Mouse (Mus musculus) neural tube, embryonic 14.5 days (tissue): Measurements from ENCODE around the gene Snrpa1. TPM values are rescaled to one million over a fixed set of nuclear protein-coding genes. Genes with fewer than 3 reads are reported as not detected.

Source experiments
- ATAC-seq: fragments of 200-750 bp; cut with Nextera tagmentation; 2 replicates; pipeline ENCODE4 v1.8.0; 2017; ENCODE audit warnings: low read depth, mild to moderate bottlenecking, moderate TSS enrichment, moderate library complexity
- H3K27ac ChIP-seq: fragments of 300-500 bp; sonication (generic); 2 replicates; pipeline ENCODE4 v1.5.1; 2014; ENCODE audit warnings: low read depth, mild to moderate bottlenecking, control low read depth, low read length, moderate library complexity, mixed read lengths
- H3K27me3 ChIP-seq: fragments of 300-500 bp; sonication (generic); 2 replicates; pipeline ENCODE4 v1.6.1; 2014; ENCODE audit warnings: low read length; ENCODE audit not compliant: control insufficient read depth, insufficient read depth
- H3K36me3 ChIP-seq: fragments of 300-500 bp; sonication (generic); 2 replicates; pipeline ENCODE4 v1.6.1; 2014; ENCODE audit warnings: low read length, mixed read lengths; ENCODE audit not compliant: control insufficient read depth, insufficient read depth
- H3K4me1 ChIP-seq: fragments of 300-500 bp; sonication (generic); 2 replicates; pipeline ENCODE4 v1.6.1; 2014; ENCODE audit warnings: low read length; ENCODE audit not compliant: control insufficient read depth, insufficient read depth
- H3K4me2 ChIP-seq: fragments of 300-500 bp; sonication (generic); 2 replicates; pipeline ENCODE4 v1.6.1; 2014; ENCODE audit warnings: mild to moderate bottlenecking, low read depth, low read length, control low read depth
- H3K4me3 ChIP-seq: fragments of 300-500 bp; sonication (generic); 2 replicates; pipeline ENCODE4 v1.5.1; 2014; ENCODE audit warnings: low read depth, low read length, control low read depth, mixed read lengths
- H3K9ac ChIP-seq: fragments of 300-500 bp; sonication (generic); replicated peaks from 2 replicates; pipeline ENCODE4 v1.6.1; 2014; ENCODE audit warnings: low read depth, mild to moderate bottlenecking, control low read depth, low read length, mixed read lengths
- H3K9me3 ChIP-seq: fragments of 300-500 bp; sonication (generic); 2 replicates; pipeline ENCODE4 v1.6.1; 2016; ENCODE audit warnings: low read length; ENCODE audit not compliant: control insufficient read depth
- WGBS: fragments of 180-500 bp; shearing (Covaris S2); extraction: QIAGEN DNeasy Blood & Tissue Kit; methylation state at CpG from one replicate; pipeline ENCODE4 v1.1.7; 2014; 5-methylcytosine and 5-hydroxymethylcytosine counted together
- polyA plus RNA-seq: library from polyadenylated mRNA; unstranded; fragments of >200 nt; fragmentation: Nextera tagmentation; extraction: Ambion mirVana; gene quantifications from 2 replicates; pipeline ENCODE4 v1.2.1, GENCODE M21; 2014

Snrpa1 gene
- polyA plus RNA-seq, 1 experiment from 2014 or later: 114 TPM

GRCm38 (mm10) chr7:66115821-66116343 lies 57.1 kb downstream of the Snrpa1 start:
- Histone ChIP-seq H3K27ac (no peak overlapping the region), H3K9ac (no peak overlapping the region), H3K4me3 (no peak overlapping the region), H3K4me1 (peaks cover 25% of the 10 kb centered on the region), H3K36me3 (no peaks in the 10 kb centered on the region), H3K9me3 (no peaks in the 10 kb centered on the region), H3K4me2 (no peak overlapping the region), H3K27me3 (no peaks in the 10 kb centered on the region)
- ATAC-seq: no peak
- 85% methylated on average over 11 of the region's 11 CpGs for WGBS

- H3K9ac ChIP-seq: no peak overlapping the region
- WGBS: 86% methylated on average over 8 of the region's 8 CpGs
- H3K27me3 ChIP-seq: no peaks in the 10 kb centered on the region
- no peak for ATAC-seq
- no peak overlapping the region for H3K4me2 ChIP-seq
- no peaks in the 10 kb centered on the region for H3K9me3 ChIP-seq
- H3K4me1 ChIP-seq: peaks cover 20% of the 10 kb centered on the region; the same call in 1 of the 2 replicates
- H3K4me3 ChIP-seq: no peak overlapping the region
- H3K36me3 ChIP-seq: no peaks in the 10 kb centered on the region
- no peak overlapping the region for H3K27ac ChIP-seq
Measured at GRCm38 (mm10) chr7:66116906-66117482, 58.2 kb downstream of the Snrpa1 start.

GRCm38 (mm10) chr7:66118046-66118445 lies 59.2 kb downstream of the Snrpa1 start:
- Histone ChIP-seq H3K9ac (no peak overlapping the region), H3K27ac (no peak overlapping the region), H3K36me3 (no peaks in the 10 kb centered on the region), H3K4me1 (peaks cover 15% of the 10 kb centered on the region; the same call in 1 of the 2 replicates), H3K4me2 (no peak overlapping the region), H3K9me3 (no peaks in the 10 kb centered on the region), H3K4me3 (no peak overlapping the region), H3K27me3 (no peaks in the 10 kb centered on the region)
- ATAC-seq: no peak
- WGBS: 86% methylated on average over 3 of the region's 3 CpGs

GRCm38 (mm10) chr7:66118796-66119195 lies 60.0 kb downstream of the Snrpa1 start:
- WGBS: 72% methylated on average over 7 of the region's 7 CpGs
- Histone ChIP-seq H3K4me3 (no peak overlapping the region), H3K4me2 (no peak overlapping the region), H3K27ac (no peak overlapping the region), H3K9ac (no peak overlapping the region), H3K9me3 (no peaks in the 10 kb centered on the region), H3K27me3 (no peaks in the 10 kb centered on the region), H3K4me1 (peaks cover 13% of the 10 kb centered on the region; the same call in 1 of the 2 replicates), H3K36me3 (no peaks in the 10 kb centered on the region)
- no peak for ATAC-seq

- H3K36me3 ChIP-seq: peaks cover under 1% of the 10 kb centered on the region; the same call in 1 of the 2 replicates
- no peaks in the 10 kb centered on the region for H3K9me3 ChIP-seq
- no peak overlapping the region for H3K27ac ChIP-seq
- H3K9ac ChIP-seq: no peak overlapping the region
- H3K4me1 ChIP-seq: peaks cover 13% of the 10 kb centered on the region; the same call in 1 of the 2 replicates
- no peak overlapping the region for H3K4me3 ChIP-seq
- no peaks in the 10 kb centered on the region for H3K27me3 ChIP-seq
- no peak overlapping the region for H3K4me2 ChIP-seq
- ATAC-seq: no peak
- 53% methylated on average over 1 of the region's 1 CpGs for WGBS
Measured at GRCm38 (mm10) chr7:66120139-66120538, 61.3 kb downstream of the Snrpa1 start.

GRCm38 (mm10) chr7:66120702-66121396 lies 62.0 kb downstream of the Snrpa1 start:
- no peak overlapping the region for H3K4me2 ChIP-seq
- ATAC-seq: no peak
- H3K9ac ChIP-seq: no peak overlapping the region
- WGBS: 55% methylated on average over 7 of the region's 7 CpGs
- no peaks in the 10 kb centered on the region for H3K9me3 ChIP-seq
- no peak overlapping the region for H3K4me3 ChIP-seq
- H3K36me3 ChIP-seq: peaks cover 4% of the 10 kb centered on the region; the same call in 1 of the 2 replicates
- no peak overlapping the region; the same call in 1 of the 2 replicates for H3K27ac ChIP-seq
- H3K4me1 ChIP-seq: peaks cover 13% of the 10 kb centered on the region; the same call in 1 of the 2 replicates
- H3K27me3 ChIP-seq: no peaks in the 10 kb centered on the region

Other genes with a start within 250 kb of the Snrpa1 start
- 1.4 and 2.6 TPM in 2 replicates for gene Pcsk6, start 197.3 kb upstream of the Snrpa1 start, polyA plus RNA-seq
- gene Gm45213, start 15.4 kb upstream of the Snrpa1 start, polyA plus RNA-seq: not detected in 2 replicates
- gene Selenos, start 20.6 kb downstream of the Snrpa1 start, polyA plus RNA-seq: 79.0 and 89.7 TPM in 2 replicates
- 16.1 and 16.4 TPM in 2 replicates for gene Chsy1, start 50.5 kb downstream of the Snrpa1 start, polyA plus RNA-seq